In the genomic region with DNA sequence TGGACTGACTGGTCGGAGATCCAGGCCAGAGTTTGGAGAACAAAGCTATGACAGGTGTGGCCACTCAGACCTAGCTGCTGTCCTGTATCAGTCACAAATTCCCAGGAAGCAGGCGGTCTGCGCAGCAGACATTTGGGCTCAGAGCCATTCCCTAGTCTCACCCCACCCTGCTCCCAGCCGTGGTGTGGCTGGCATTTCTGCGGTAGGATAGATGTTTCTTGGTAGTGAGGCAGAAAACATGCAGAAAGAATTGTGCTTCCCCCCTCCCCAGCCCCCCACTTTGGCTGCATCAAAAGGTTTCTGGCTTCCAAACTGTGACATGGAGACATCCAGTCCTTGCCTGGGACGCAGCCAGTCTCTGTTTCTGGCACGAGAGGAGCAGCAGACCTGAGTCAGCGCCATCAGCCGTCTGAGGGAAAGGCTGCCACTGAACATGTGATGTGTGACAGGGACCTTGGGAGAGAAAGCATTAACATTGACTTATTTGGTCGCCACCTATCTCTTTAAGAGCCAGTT, we compare ENCODE assay signal across 8 mouse cellular contexts.
DNase-seq lines count a peak whose midpoint lies in the region; ATAC-seq lines count a peak whose summit lies in the region.

No protein-coding gene starts in this region.

- no peaks in the 10 kb centered on the region for H3K9me3 ChIP-seq in forebrain, embryonic 15.5 days
- no peaks in the 10 kb centered on the region for H3K9me3 ChIP-seq in forebrain, embryonic 11.5 days (ENCODE audit: control insufficient read depth, low read length)
- no peaks in the 10 kb centered on the region for H3K9me3 ChIP-seq in limb, embryonic 15.5 days

- ATAC-seq in forebrain, embryonic 15.5 days (replicated peaks), result peak; percentile 74
- no peak for ATAC-seq in forebrain, embryonic 11.5 days (replicated peaks; ENCODE audit: low FRiP score)
- peak; percentile 65; the same call in 1 of the 2 replicates for ATAC-seq in limb, embryonic 15.5 days (ENCODE audit: insufficient number of reproducible peaks, low FRiP score, low TSS enrichment, low read depth)

- peak overlapping the region; percentile 69 for H3K27ac ChIP-seq in forebrain, embryonic 15.5 days (replicated peaks)
- H3K27ac ChIP-seq in forebrain, embryonic 11.5 days (ENCODE audit: low read depth, low read length), result no peak overlapping the region
- H3K27ac ChIP-seq in limb, embryonic 15.5 days, result no peak overlapping the region

- WGBS in forebrain, embryonic 15.5 days, result 36% methylated on average over 10 of the region's 10 CpGs
- 78% methylated on average over 10 of the region's 10 CpGs for WGBS in forebrain, embryonic 11.5 days
- WGBS in limb, embryonic 15.5 days, result 45% methylated on average over 10 of the region's 10 CpGs

- no peak overlapping the region for H3K9ac ChIP-seq in forebrain, embryonic 15.5 days (replicated peaks)
- no peak overlapping the region for H3K9ac ChIP-seq in forebrain, embryonic 11.5 days (ENCODE audit: low read length)
- no peak overlapping the region for H3K9ac ChIP-seq in limb, embryonic 15.5 days

- H3K4me3 ChIP-seq in forebrain, embryonic 15.5 days, result no peak overlapping the region
- no peak overlapping the region for H3K4me3 ChIP-seq in forebrain, embryonic 11.5 days (ENCODE audit: low read depth, low read length)
- no peak overlapping the region for H3K4me3 ChIP-seq in limb, embryonic 15.5 days

- DNase-seq in forebrain, embryonic 11.5 days (ENCODE audit: low spot score), result no peak
- peak; percentile 44 for DNase-seq in 3134 (ENCODE audit: extremely low read depth, insufficient read length, low spot score)
- DNase-seq in cerebellum, adult 11-12 months, result peak; percentile 82
- DNase-seq in heart, adult 8-10 months (ENCODE audit: low spot score), result peak; percentile 71
- no peak for DNase-seq in retina, postnatal 1 day
- no peak for DNase-seq in spleen, postnatal 14 days (ENCODE audit: low spot score in 2 of 2)

- H3K4me1 ChIP-seq in forebrain, embryonic 15.5 days, result peaks cover 16% of the 10 kb centered on the region
- H3K4me1 ChIP-seq in forebrain, embryonic 11.5 days (replicated peaks; ENCODE audit: control insufficient read depth, insufficient read depth, low read length), result peaks cover 11% of the 10 kb centered on the region; the same call in 1 of the 2 replicates
- H3K4me1 ChIP-seq in limb, embryonic 15.5 days, result peaks cover 22% of the 10 kb centered on the region

- 0 out of 2 replicates have a peak, but pooled peaks cover 8% of the 10 kb centered on the region for H3K27me3 ChIP-seq in forebrain, embryonic 15.5 days
- H3K27me3 ChIP-seq in forebrain, embryonic 11.5 days (ENCODE audit: control insufficient read depth, insufficient read depth, low read length), result peaks cover 30% of the 10 kb centered on the region
- no peaks in the 10 kb centered on the region for H3K27me3 ChIP-seq in limb, embryonic 15.5 days

- H3K36me3 ChIP-seq in forebrain, embryonic 15.5 days, result no peaks in the 10 kb centered on the region
- no peaks in the 10 kb centered on the region for H3K36me3 ChIP-seq in forebrain, embryonic 11.5 days (ENCODE audit: control insufficient read depth, insufficient read depth, low read length)
- H3K36me3 ChIP-seq in limb, embryonic 15.5 days, result no peaks in the 10 kb centered on the region

- H3K4me2 ChIP-seq in forebrain, embryonic 15.5 days (replicated peaks), result no peak overlapping the region
- H3K4me2 ChIP-seq in forebrain, embryonic 11.5 days (ENCODE audit: low read depth, low read length, severe bottlenecking), result no peak overlapping the region
- no peak overlapping the region for H3K4me2 ChIP-seq in limb, embryonic 15.5 days

Comparison
In these comparisons a context has a peak if more than half of its experiments do, and no peak if none do; other contexts are left out.
1. DNase-seq: peak in 3134 (single experiment), cerebellum, adult 11-12 months (single experiment) and heart, adult 8-10 months (single experiment); none in forebrain, embryonic 11.5 days (single experiment), retina, postnatal 1 day (single experiment) and spleen, postnatal 14 days (0 of 2).